Mouse (Mus musculus) gastrocnemius, postnatal 4 days (tissue): ENCODE measurements around the gene Gm527. TPM values are rescaled to one million over a fixed set of nuclear protein-coding genes. Genes with fewer than 3 reads are reported as not detected.

ENCODE experiments used
- total RNA-seq, 2 experiments: library from RNA; stranded (reverse); gene quantifications; 2 replicates each; pipeline ENCODE4 v1.2.3; 2021

The Gm527 gene
- total RNA-seq, 2 experiments from 2014 or later = 9.8 to 9.9 TPM

Other genes starting within 250 kb of the Gm527 start
- 10 to 100 TPM; 14.1 to 15.1 TPM for gene Klhl28, start 47.6 kb downstream of the Gm527 start, total RNA-seq
- gene Togaram1, start 47.9 kb downstream of the Gm527 start, total RNA-seq = 10 to 100 TPM; 19.1 to 21.3 TPM
- gene Prpf39, start 118.4 kb downstream of the Gm527 start, total RNA-seq = 10 to 100 TPM; 28.6 to 36.0 TPM
- gene Fkbp3, start 156.1 kb downstream of the Gm527 start, total RNA-seq = 100 to 1,000 TPM; 223 to 228 TPM
- gene Fancm, start 157.7 kb downstream of the Gm527 start, total RNA-seq = 10 to 100 TPM in 1 of 2 experiments, 1 to 10 TPM in 1; 9.1 to 10.1 TPM